ENCODE assay signal across 12 mouse cellular contexts in the genomic region with DNA sequence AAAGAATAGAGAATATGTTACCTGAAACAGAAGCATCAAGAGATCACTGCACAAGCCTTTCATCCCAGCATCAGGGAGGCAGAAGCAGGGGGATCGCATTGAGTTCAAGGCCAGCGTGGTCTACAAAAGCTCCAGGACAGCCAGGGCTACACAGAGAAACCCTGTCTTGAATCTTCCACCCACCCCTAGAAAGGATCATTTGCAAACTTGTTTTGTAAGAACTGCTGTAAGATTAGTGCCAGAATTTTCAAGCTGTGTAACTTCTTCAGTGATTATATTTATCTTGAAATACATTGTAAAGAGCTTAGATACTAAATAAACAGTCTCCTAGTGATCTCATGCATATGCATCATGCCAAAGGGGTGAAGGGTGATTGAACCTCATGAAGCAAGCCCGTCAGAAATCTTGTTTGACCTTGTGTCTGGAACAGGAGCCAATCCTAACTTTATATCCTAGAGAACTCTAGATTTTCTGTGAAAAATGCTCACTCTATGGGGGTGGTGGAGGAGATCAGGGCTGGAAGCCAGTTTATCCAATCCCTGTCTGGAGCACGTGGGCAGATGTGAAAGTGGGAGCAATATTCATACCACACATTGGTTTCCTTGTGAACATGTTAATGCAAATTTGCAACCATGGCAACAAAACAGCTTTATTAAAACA. TPM values are rescaled to one million over a fixed set of nuclear protein-coding genes. Genes with fewer than 3 reads are reported as not detected.
DNase-seq lines count a peak whose midpoint lies in the region; ATAC-seq and TF ChIP-seq lines count a peak whose summit lies in the region.
"Had no signal": no experiment of that assay in that cellular context is flagged by ENCODE, and none has a peak within 500 bp of the region (broad histone marks: within the 10 kb centered on the region; RNA-seq: fewer than 3 reads in every experiment).

No protein-coding gene starts in this region.

- intact Hi-C loops in left cerebral cortex, postnatal 14 days (cut with DNase I), result loop anchor here (10.0 kb wide), 1 partner anchor 112 kb away; no protein-coding TSS in a partner anchor

- H3K4me2 ChIP-seq in kidney, postnatal 0 days (ENCODE audit: low read length), result no peak overlapping the region

- no peak overlapping the region for H3K4me3 ChIP-seq in kidney, postnatal 0 days (replicated peaks; ENCODE audit: low read depth, low read length)

- no peak overlapping the region for H3K9ac ChIP-seq in kidney, postnatal 0 days (ENCODE audit: low read depth, low read length)

- no peaks in the 10 kb centered on the region for H3K27me3 ChIP-seq in kidney, postnatal 0 days (ENCODE audit: insufficient read depth, low read length)

- peak; percentile 68 for DNase-seq in kidney, postnatal 0 days (ENCODE audit: low spot score)
- no peak for DNase-seq in kidney, postnatal 4 days
- DNase-seq in NIH3T3 (ENCODE audit: low read depth), result peak; percentile 37
- DNase-seq in brain, adult 2 months (ENCODE audit: low read depth, low spot score), result peak; percentile 83
- DNase-seq in left cerebral cortex, postnatal 14 days (ENCODE audit: low spot score in 2 of 2), result peak; percentile 68 to 91
- DNase-seq in yolk sac, embryonic 10.5 days (ENCODE audit: low spot score), result no peak
- DNase-seq: embryo, embryonic 11 days had no signal

- TF ChIP-seq CTCF in kidney, postnatal 0 days (IDR thresholded peaks at IDR 0.05; ENCODE audit: low read depth), result no peak

- no peaks in the 10 kb centered on the region for H3K36me3 ChIP-seq in kidney, postnatal 0 days (ENCODE audit: insufficient read depth, low read length)

- ATAC-seq in kidney, postnatal 0 days (replicated peaks; ENCODE audit: low FRiP score, low read depth), result no peak
- no peak for ATAC-seq in erythroblast, adult 5-6 weeks (replicated peaks; ENCODE audit: low FRiP score, poor library complexity, severe bottlenecking)
- ATAC-seq: forebrain, embryonic 14.5 days had no signal

- H3K9me3 ChIP-seq in kidney, postnatal 0 days (replicated peaks; ENCODE audit: low read length), result no peaks in the 10 kb centered on the region

- 54% methylated on average over 4 of the region's 4 CpGs for WGBS in kidney, postnatal 0 days

- H3K4me1 ChIP-seq in kidney, postnatal 0 days (replicated peaks; ENCODE audit: insufficient read depth, low read length), result no peaks in the 10 kb centered on the region

- no peak overlapping the region for H3K27ac ChIP-seq in kidney, postnatal 0 days

RNA-seq across cellular contexts. Expression of a gene that starts 40.1 kb away (rescaled TPM):
- polyA plus RNA-seq in kidney, postnatal 0 days (2015; fragmentation: Nextera tagmentation; extraction: Ambion mirVana), result not detected in 2 replicates
- not detected for total RNA-seq in left cerebral cortex, postnatal 14 days (2021)
- total RNA-seq in erythroblast, adult 5-6 weeks (2015; ENCODE audit: low replicate concordance), result not detected in 2 replicates
- not detected in 2 replicates for total RNA-seq in erythroblast, adult 5-6 weeks (2017; ENCODE audit: low replicate concordance)
- total RNA-seq: left cerebral cortex, postnatal 10 days had no signal
- polyA plus RNA-seq: forebrain, embryonic 14.5 days; heart, embryonic 14.5 days; intestine, embryonic 14.5 days had no signal

Comparison
In these comparisons a context has a peak if more than half of its experiments do, and no peak if none do; other contexts are left out.
1. DNase-seq: peak in kidney, postnatal 0 days (single experiment), NIH3T3 (single experiment), brain, adult 2 months (single experiment) and left cerebral cortex, postnatal 14 days (2 of 2); none in kidney, postnatal 4 days (0 of 2) and yolk sac, embryonic 10.5 days (single experiment).